Mouse (Mus musculus) hindbrain, embryonic 10.5 days (tissue): ENCODE data around the gene Plekhg5. TPM values are rescaled to one million over a fixed set of nuclear protein-coding genes. Genes with fewer than 3 reads are reported as not detected.
"Not testable (repeated sequence)": the region's sequence is repeated elsewhere in the genome, so short reads cannot be mapped to it uniquely, and the experiment has no call there.

Source experiments
- DNase-seq: peaks from one replicate; pipeline ENCODE4 v3.0.0-alpha.2; 2017; ENCODE audit warnings: low spot score
- H3K27ac ChIP-seq: fragments of 300-500 bp; sonication (generic); 2 replicates; pipeline ENCODE4 v1.5.1; 2016; ENCODE audit warnings: mild to moderate bottlenecking, moderate library complexity
- H3K27me3 ChIP-seq: fragments of 300-500 bp; sonication (generic); 2 replicates; pipeline ENCODE4 v1.6.1; 2016; ENCODE audit warnings: mild to moderate bottlenecking; ENCODE audit not compliant: poor library complexity, insufficient read depth, severe bottlenecking
- H3K36me3 ChIP-seq: fragments of 300-500 bp; sonication (generic); 2 replicates; pipeline ENCODE4 v1.6.1; 2016; ENCODE audit warnings: mild to moderate bottlenecking, moderate library complexity
- H3K4me1 ChIP-seq: fragments of 300-500 bp; sonication (generic); replicated peaks from 2 replicates; pipeline ENCODE4 v1.6.1; 2016; ENCODE audit warnings: mild to moderate bottlenecking
- H3K4me3 ChIP-seq: fragments of 300-500 bp; sonication (generic); 2 replicates; pipeline ENCODE4 v1.5.1; 2016; ENCODE audit warnings: mild to moderate bottlenecking, moderate library complexity
- H3K9me3 ChIP-seq: fragments of 300-500 bp; sonication (generic); 2 replicates; pipeline ENCODE4 v1.6.1; 2016; ENCODE audit warnings: mild to moderate bottlenecking, moderate library complexity
- WGBS: fragments of 180-500 bp; shearing (Covaris S2); methylation state at CpG from one replicate; pipeline ENCODE4 v1.1.7; 2016; 5-methylcytosine and 5-hydroxymethylcytosine counted together
- polyA plus RNA-seq: library from polyadenylated mRNA; unstranded; fragments of >200 nt; fragmentation: Nextera tagmentation; extraction: Ambion mirVana; gene quantifications from 2 replicates; pipeline ENCODE4 v1.2.1, GENCODE M21; 2016

Plekhg5 gene
- polyA plus RNA-seq, result 9.6 and 12.4 TPM in 2 replicates

- Histone ChIP-seq H3K4me3 (no peak within 1 kb of the TSS), H3K27me3 (no peaks in the 10 kb centered on the region), H3K9me3 (no peaks in the 10 kb centered on the region), H3K36me3 (no peaks in the 10 kb centered on the region), H3K27ac (peak within 1 kb of the TSS; percentile 35), H3K4me1 (peaks cover 68% of the 10 kb centered on the region)
- DNase-seq, result peak; percentile 44
- WGBS, result 54% methylated on average over 10 of the region's 10 CpGs
Measured at GRCm38 (mm10) chr4:152072121-152072601, at the start of gene Plekhg5. Plekhg5 (plus strand) TSS chr4:152072498.

- H3K4me1 ChIP-seq, result peaks cover 46% of the 10 kb centered on the region
- 89% methylated on average over 8 of the region's 8 CpGs for WGBS
- H3K27me3 ChIP-seq, result no peaks in the 10 kb centered on the region
- no peaks in the 10 kb centered on the region for H3K9me3 ChIP-seq
- no peak for DNase-seq
- peaks cover 86% of the 10 kb centered on the region for H3K36me3 ChIP-seq
- no peak overlapping the region for H3K4me3 ChIP-seq
- no peak overlapping the region for H3K27ac ChIP-seq
Measured at GRCm38 (mm10) chr4:152022506-152022905, 49.8 kb upstream of the Plekhg5 start.

GRCm38 (mm10) chr4:152024525-152024924, 47.8 kb upstream of the Plekhg5 start:
- Histone ChIP-seq H3K9me3 (no peaks in the 10 kb centered on the region), H3K27ac (no peak overlapping the region), H3K4me1 (peaks cover 64% of the 10 kb centered on the region), H3K36me3 (peaks cover 66% of the 10 kb centered on the region), H3K27me3 (no peaks in the 10 kb centered on the region), H3K4me3 (0 out of 2 replicates have a peak overlapping the region, but pooled peaks have one; percentile 2)
- DNase-seq, result no peak
- 94% methylated on average over 11 of the region's 11 CpGs for WGBS

- H3K27ac ChIP-seq, result peak overlapping the region; percentile 92
- peaks cover 42% of the 10 kb centered on the region for H3K36me3 ChIP-seq
- peak overlapping the region; percentile 95 for H3K4me3 ChIP-seq
- H3K4me1 ChIP-seq, result peaks cover 83% of the 10 kb centered on the region
- peaks cover 4% of the 10 kb centered on the region; the same call in 1 of the 2 replicates for H3K27me3 ChIP-seq
- H3K9me3 ChIP-seq, result no peaks in the 10 kb centered on the region
- 2% methylated on average over 41 of the region's 41 CpGs for WGBS
- DNase-seq, result no peak
Measured at GRCm38 (mm10) chr4:152026751-152027508, 45.4 kb upstream of the Plekhg5 start.

- H3K4me3 ChIP-seq, result peak within 1 kb of the TSS; percentile 95
- no peaks in the 10 kb centered on the region for H3K9me3 ChIP-seq
- peaks cover 36% of the 10 kb centered on the region for H3K36me3 ChIP-seq
- peaks cover 88% of the 10 kb centered on the region for H3K4me1 ChIP-seq
- H3K27ac ChIP-seq, result peak within 1 kb of the TSS; percentile 92
- peaks cover 10% of the 10 kb centered on the region; the same call in 1 of the 2 replicates for H3K27me3 ChIP-seq
- peak; percentile 96 for DNase-seq
- under 1% methylated on average over 35 of the region's 35 CpGs for WGBS
Measured at GRCm38 (mm10) chr4:152027524-152027923, 44.8 kb upstream of the Plekhg5 start, which contains the start of gene Zbtb48. Zbtb48 (minus strand) TSS chr4:152027671.

GRCm38 (mm10) chr4:152028456-152028855, 43.8 kb upstream of the Plekhg5 start:
- H3K4me1 ChIP-seq, result peaks cover 87% of the 10 kb centered on the region
- 66% methylated on average over 15 of the region's 15 CpGs for WGBS
- H3K36me3 ChIP-seq, result peaks cover 26% of the 10 kb centered on the region
- H3K9me3 ChIP-seq, result no peaks in the 10 kb centered on the region
- no peak for DNase-seq
- H3K4me3 ChIP-seq, result peak overlapping the region; percentile 95
- H3K27ac ChIP-seq, result no peak overlapping the region
- H3K27me3 ChIP-seq, result peaks cover 15% of the 10 kb centered on the region; the same call in 1 of the 2 replicates

- peak overlapping the region; percentile 95; the same call in 1 of the 2 replicates for H3K4me3 ChIP-seq
- peaks cover 20% of the 10 kb centered on the region for H3K36me3 ChIP-seq
- no peaks in the 10 kb centered on the region for H3K9me3 ChIP-seq
- DNase-seq, result no peak
- peaks cover 82% of the 10 kb centered on the region for H3K4me1 ChIP-seq
- WGBS, result 41% methylated on average over 5 of the region's 5 CpGs
- H3K27me3 ChIP-seq, result peaks cover 17% of the 10 kb centered on the region; the same call in 1 of the 2 replicates
- H3K27ac ChIP-seq, result no peak overlapping the region
Measured at GRCm38 (mm10) chr4:152029087-152029486, 43.2 kb upstream of the Plekhg5 start.

- H3K4me3 ChIP-seq, result peak overlapping the region; percentile 20; the same call in 1 of the 2 replicates
- H3K27ac ChIP-seq, result peak overlapping the region; percentile 40; the same call in 1 of the 2 replicates
- peaks cover 73% of the 10 kb centered on the region for H3K4me1 ChIP-seq
- WGBS, result 66% methylated on average over 4 of the region's 4 CpGs
- peaks cover 11% of the 10 kb centered on the region for H3K36me3 ChIP-seq
- peaks cover 17% of the 10 kb centered on the region; the same call in 1 of the 2 replicates for H3K27me3 ChIP-seq
- no peak for DNase-seq
- H3K9me3 ChIP-seq, result no peaks in the 10 kb centered on the region
Measured at GRCm38 (mm10) chr4:152029997-152030396, 42.3 kb upstream of the Plekhg5 start.

- no peak for DNase-seq
- peaks cover 44% of the 10 kb centered on the region for H3K4me1 ChIP-seq
- no peaks in the 10 kb centered on the region for H3K36me3 ChIP-seq
- H3K27me3 ChIP-seq, result peaks cover 17% of the 10 kb centered on the region; the same call in 1 of the 2 replicates
- WGBS, result 90% methylated on average over 13 of the region's 13 CpGs
- no peak overlapping the region for H3K4me3 ChIP-seq
- H3K9me3 ChIP-seq, result no peaks in the 10 kb centered on the region
- no peak overlapping the region for H3K27ac ChIP-seq
Measured at GRCm38 (mm10) chr4:152032922-152033321, 39.4 kb upstream of the Plekhg5 start.

- not testable (repeated sequence) for H3K4me3 ChIP-seq, H3K36me3 ChIP-seq, DNase-seq, H3K27ac ChIP-seq, H3K9me3 ChIP-seq
- Histone ChIP-seq H3K27me3 (peaks cover 17% of the 10 kb centered on the region; the same call in 1 of the 2 replicates), H3K4me1 (peaks cover 40% of the 10 kb centered on the region)
- WGBS, result 90% methylated on average over 6 of the region's 6 CpGs
Measured at GRCm38 (mm10) chr4:152036464-152036863, 35.8 kb upstream of the Plekhg5 start.

GRCm38 (mm10) chr4:152038225-152038984, 33.9 kb upstream of the Plekhg5 start, which contains the start of gene Tas1r1:
Tas1r1 (minus strand) TSS chr4:152038568.
- peak within 1 kb of the TSS; percentile 100 for H3K4me3 ChIP-seq
- 56% methylated on average over 10 of the region's 10 CpGs for WGBS
- peaks cover 25% of the 10 kb centered on the region for H3K36me3 ChIP-seq
- no peaks in the 10 kb centered on the region for H3K9me3 ChIP-seq
- DNase-seq, result no peak
- peak within 1 kb of the TSS; percentile 90 for H3K27ac ChIP-seq
- 0 out of 2 replicates have a peak, but pooled peaks cover 2% of the 10 kb centered on the region for H3K27me3 ChIP-seq
- peaks cover 29% of the 10 kb centered on the region for H3K4me1 ChIP-seq

GRCm38 (mm10) chr4:152038985-152039830, 33.1 kb upstream of the Plekhg5 start, which contains the start of gene Nol9:
Nol9 (plus strand) TSS chr4:152039321.
- no peaks in the 10 kb centered on the region for H3K9me3 ChIP-seq
- DNase-seq, result peak; percentile 95
- peak within 1 kb of the TSS; percentile 90 for H3K27ac ChIP-seq
- WGBS, result under 1% methylated on average over 86 of the region's 86 CpGs
- no peaks in the 10 kb centered on the region for H3K27me3 ChIP-seq
- H3K4me1 ChIP-seq, result peaks cover 29% of the 10 kb centered on the region
- peak within 1 kb of the TSS; percentile 100 for H3K4me3 ChIP-seq
- H3K36me3 ChIP-seq, result peaks cover 34% of the 10 kb centered on the region
